Mouse (Mus musculus): ENCODE results near the gene Slc36a3. TPM values are rescaled to one million over a fixed set of nuclear protein-coding genes. Genes with fewer than 3 reads are reported as not detected.

Gene Slc36a3
- polyA plus RNA-seq, 1 experiment from 2014 or later = not detected

DNA sequence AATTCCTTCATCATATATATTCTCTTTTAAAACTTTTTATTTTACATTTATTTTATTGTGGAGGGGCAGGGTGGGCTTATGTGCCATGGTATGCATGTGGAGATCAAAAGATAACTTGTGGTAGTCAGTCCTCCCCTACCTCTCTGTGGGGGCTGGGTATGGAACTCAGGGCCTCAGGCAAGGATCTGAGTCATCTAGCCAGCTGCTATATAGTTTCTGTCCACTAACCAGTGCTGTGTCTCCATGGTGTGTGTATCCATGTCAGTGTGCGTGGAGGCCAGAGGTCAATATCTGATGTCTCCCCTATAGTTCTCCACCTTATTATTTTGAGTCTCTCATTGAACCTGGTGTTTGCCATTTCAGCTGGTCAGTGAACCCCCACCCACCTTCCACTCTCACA is 17.1 kb downstream of the Slc36a3 start:
- Histone ChIP-seq H3K4me1 (ENCODE audit: control insufficient read depth, insufficient read depth, low read length) (no peaks in the 10 kb centered on the region), H3K9ac (ENCODE audit: low read length) (no peak overlapping the region), H3K27ac (ENCODE audit: low read depth, low read length) (no peak overlapping the region), H3K27me3 (ENCODE audit: control insufficient read depth, insufficient read depth, low read length) (no peaks in the 10 kb centered on the region), H3K9me3 (ENCODE audit: control insufficient read depth, low read length) (no peaks in the 10 kb centered on the region), H3K4me2 (no peak overlapping the region), H3K4me3 (ENCODE audit: low read depth, low read length) (no peak overlapping the region), H3K36me3 (ENCODE audit: control insufficient read depth, insufficient read depth, low read length) (no peaks in the 10 kb centered on the region)
- 96% methylated on average over 1 of the region's 1 CpGs for WGBS
- ATAC-seq (ENCODE audit: low FRiP score) = no peak
- DNase-seq (ENCODE audit: low spot score, missing footprints) = no peak

DNA sequence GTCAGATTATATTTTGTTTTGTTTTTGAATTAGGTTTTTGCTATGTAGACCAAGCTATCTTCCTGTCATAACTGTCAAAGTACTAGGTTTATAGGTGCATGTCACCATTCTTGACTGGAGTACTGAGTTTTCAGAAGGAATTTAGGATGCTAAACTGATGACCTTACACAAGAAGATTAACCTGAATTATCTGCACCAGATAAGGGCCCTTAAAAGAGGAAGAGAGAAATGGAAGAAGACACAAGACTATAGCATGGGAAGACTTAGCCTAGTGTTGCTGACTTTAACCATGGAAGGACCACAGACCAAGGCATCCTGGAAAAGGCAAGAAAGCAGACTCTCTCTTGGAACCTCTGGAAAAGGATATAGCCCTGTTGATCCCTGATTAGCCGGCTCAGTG is 18.3 kb downstream of the Slc36a3 start:
- DNase-seq (ENCODE audit: low spot score, missing footprints) (no peak), ATAC-seq (ENCODE audit: low FRiP score) (no peak)
- Histone ChIP-seq H3K9ac (ENCODE audit: low read length) (no peak overlapping the region), H3K27me3 (ENCODE audit: control insufficient read depth, insufficient read depth, low read length) (no peaks in the 10 kb centered on the region), H3K27ac (ENCODE audit: low read depth, low read length) (no peak overlapping the region), H3K9me3 (ENCODE audit: control insufficient read depth, low read length) (no peaks in the 10 kb centered on the region), H3K4me1 (ENCODE audit: control insufficient read depth, insufficient read depth, low read length) (no peaks in the 10 kb centered on the region), H3K4me2 (no peak overlapping the region), H3K4me3 (ENCODE audit: low read depth, low read length) (no peak overlapping the region), H3K36me3 (ENCODE audit: control insufficient read depth, insufficient read depth, low read length) (no peaks in the 10 kb centered on the region)
- WGBS = 82% methylated on average over 1 of the region's 1 CpGs

DNA sequence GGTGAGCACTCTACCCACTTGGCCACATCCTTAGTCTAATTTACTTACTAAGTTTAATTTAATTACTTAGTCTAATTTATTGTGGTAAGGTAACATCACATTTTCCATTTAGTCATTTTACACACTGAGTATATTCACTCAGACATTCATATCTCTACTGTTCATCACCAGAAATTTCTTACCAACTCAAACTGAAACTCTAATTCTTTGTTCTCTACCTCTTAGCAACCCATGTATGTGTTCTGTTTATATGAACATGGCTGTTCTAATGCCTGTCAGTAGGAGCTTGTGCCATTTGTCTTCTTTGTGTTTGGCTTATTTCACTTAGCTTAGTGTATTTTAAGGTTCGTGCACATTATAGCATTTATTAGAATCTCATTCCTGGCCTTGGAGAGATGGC is 19.6 kb downstream of the Slc36a3 start:
- no peaks in the 10 kb centered on the region for H3K4me1 ChIP-seq (ENCODE audit: control insufficient read depth, insufficient read depth, low read length)
- ATAC-seq (ENCODE audit: low FRiP score) = no peak
- no peak overlapping the region for H3K4me3 ChIP-seq (ENCODE audit: low read depth, low read length)
- no peak overlapping the region for H3K27ac ChIP-seq (ENCODE audit: low read depth, low read length)
- no peak overlapping the region for H3K4me2 ChIP-seq
- H3K9me3 ChIP-seq (ENCODE audit: control insufficient read depth, low read length) = no peaks in the 10 kb centered on the region
- no peaks in the 10 kb centered on the region for H3K36me3 ChIP-seq (ENCODE audit: control insufficient read depth, insufficient read depth, low read length)
- no peaks in the 10 kb centered on the region for H3K27me3 ChIP-seq (ENCODE audit: control insufficient read depth, insufficient read depth, low read length)
- DNase-seq (ENCODE audit: low spot score, missing footprints) = no peak
- WGBS = 90% methylated on average over 1 of the region's 1 CpGs
- no peak overlapping the region for H3K9ac ChIP-seq (ENCODE audit: low read length)

DNA sequence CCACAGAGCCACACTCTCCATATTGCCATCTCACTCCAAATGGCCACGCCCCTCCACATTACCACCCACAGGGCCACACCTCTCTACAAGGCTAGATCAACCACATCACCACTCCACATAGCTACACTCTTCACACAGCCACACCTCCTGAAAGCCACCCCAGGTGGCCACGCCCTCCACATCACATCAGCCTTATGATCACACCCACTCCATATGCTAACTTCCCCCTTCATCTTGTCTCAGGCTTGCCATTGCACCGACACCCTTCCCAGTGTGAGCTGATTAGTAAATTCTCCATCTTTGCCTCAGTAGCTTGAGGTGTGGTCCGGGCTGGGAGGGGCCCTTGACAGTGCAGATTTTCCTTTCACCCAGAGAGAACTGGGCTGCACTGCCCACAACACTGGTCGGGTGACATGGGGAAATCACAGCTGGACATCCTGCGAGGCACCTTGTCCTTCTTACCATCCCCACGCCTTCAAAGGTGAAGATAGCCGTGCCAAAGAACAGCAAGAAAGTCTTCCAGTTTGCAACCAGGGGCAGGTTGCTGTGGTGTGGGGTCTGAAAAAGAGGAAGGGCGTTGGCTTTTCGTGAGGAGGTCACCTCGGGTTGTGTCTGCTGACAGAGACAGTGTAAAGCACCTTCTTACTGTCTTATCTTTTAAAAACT is 20.3 kb downstream of the Slc36a3 start:
- Histone ChIP-seq H3K9me3 (ENCODE audit: control insufficient read depth, low read length) (no peaks in the 10 kb centered on the region), H3K4me1 (ENCODE audit: control insufficient read depth, insufficient read depth, low read length) (no peaks in the 10 kb centered on the region), H3K4me2 (no peak overlapping the region), H3K27ac (ENCODE audit: low read depth, low read length) (no peak overlapping the region), H3K4me3 (ENCODE audit: low read depth, low read length) (no peak overlapping the region), H3K27me3 (ENCODE audit: control insufficient read depth, insufficient read depth, low read length) (no peaks in the 10 kb centered on the region), H3K36me3 (ENCODE audit: control insufficient read depth, insufficient read depth, low read length) (no peaks in the 10 kb centered on the region), H3K9ac (ENCODE audit: low read length) (no peak overlapping the region)
- 91% methylated on average over 11 of the region's 11 CpGs for WGBS
- ATAC-seq (ENCODE audit: low FRiP score) (no peak), DNase-seq (ENCODE audit: low spot score, missing footprints) (no peak)

DNA sequence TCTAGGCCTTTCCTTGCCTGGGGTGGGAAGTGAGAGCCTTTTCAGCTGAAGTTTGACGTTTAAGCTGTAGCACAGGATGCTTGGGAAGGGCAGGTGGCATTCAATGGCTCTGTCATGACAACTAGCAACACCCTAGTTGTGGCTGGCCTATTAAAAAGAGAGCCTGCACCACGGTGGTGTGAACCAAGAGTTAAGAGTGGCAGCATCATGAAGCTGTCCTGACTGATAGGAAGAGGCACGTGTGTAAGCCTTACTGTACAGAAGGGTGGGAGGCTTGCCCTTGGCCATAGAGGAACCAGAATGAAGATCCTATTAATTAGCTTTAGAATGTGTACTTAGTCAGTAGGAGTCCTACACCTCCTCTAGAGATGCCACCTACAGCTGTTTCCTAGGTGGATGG is 23.1 kb downstream of the Slc36a3 start:
- no peaks in the 10 kb centered on the region for H3K36me3 ChIP-seq (ENCODE audit: control insufficient read depth, insufficient read depth, low read length)
- no peaks in the 10 kb centered on the region for H3K27me3 ChIP-seq (ENCODE audit: control insufficient read depth, insufficient read depth, low read length)
- H3K4me2 ChIP-seq = no peak overlapping the region
- no peak overlapping the region for H3K27ac ChIP-seq (ENCODE audit: low read depth, low read length)
- ATAC-seq (ENCODE audit: low FRiP score) (no peak), DNase-seq (ENCODE audit: low spot score, missing footprints) (no peak)
- no peak overlapping the region for H3K4me3 ChIP-seq (ENCODE audit: low read depth, low read length)
- no peaks in the 10 kb centered on the region for H3K4me1 ChIP-seq (ENCODE audit: control insufficient read depth, insufficient read depth, low read length)
- H3K9me3 ChIP-seq (ENCODE audit: control insufficient read depth, low read length) = no peaks in the 10 kb centered on the region
- WGBS = 82% methylated on average over 3 of the region's 3 CpGs
- no peak overlapping the region for H3K9ac ChIP-seq (ENCODE audit: low read length)

DNA sequence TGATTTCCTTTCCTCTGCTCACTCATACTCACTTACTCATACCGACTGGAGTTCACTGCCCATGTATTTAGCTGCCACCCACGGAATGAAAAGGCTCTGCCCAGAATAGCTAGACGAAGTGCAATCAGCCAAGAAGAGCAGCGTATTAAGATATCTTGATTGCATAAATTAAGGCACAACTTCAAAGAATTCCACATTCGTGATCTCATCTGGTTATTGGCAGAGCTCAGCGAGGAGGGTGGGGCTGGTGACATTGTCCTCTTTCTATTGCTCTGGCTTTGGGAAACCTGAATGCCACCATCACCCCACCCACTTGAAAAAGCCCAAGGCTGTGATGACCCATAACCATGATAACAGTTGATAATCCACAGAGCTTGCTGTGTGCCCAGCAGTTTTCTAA is 23.6 kb downstream of the Slc36a3 start:
- H3K4me2 ChIP-seq = no peak overlapping the region
- no peaks in the 10 kb centered on the region for H3K4me1 ChIP-seq (ENCODE audit: control insufficient read depth, insufficient read depth, low read length)
- no peak overlapping the region for H3K9ac ChIP-seq (ENCODE audit: low read length)
- H3K36me3 ChIP-seq (ENCODE audit: control insufficient read depth, insufficient read depth, low read length) = no peaks in the 10 kb centered on the region
- no peak overlapping the region for H3K4me3 ChIP-seq (ENCODE audit: low read depth, low read length)
- no peak overlapping the region for H3K27ac ChIP-seq (ENCODE audit: low read depth, low read length)
- 77% methylated on average over 6 of the region's 6 CpGs for WGBS
- no peak for DNase-seq (ENCODE audit: low spot score, missing footprints)
- ATAC-seq (ENCODE audit: low FRiP score) = no peak
- H3K27me3 ChIP-seq (ENCODE audit: control insufficient read depth, insufficient read depth, low read length) = no peaks in the 10 kb centered on the region
- H3K9me3 ChIP-seq (ENCODE audit: control insufficient read depth, low read length) = no peaks in the 10 kb centered on the region

DNA sequence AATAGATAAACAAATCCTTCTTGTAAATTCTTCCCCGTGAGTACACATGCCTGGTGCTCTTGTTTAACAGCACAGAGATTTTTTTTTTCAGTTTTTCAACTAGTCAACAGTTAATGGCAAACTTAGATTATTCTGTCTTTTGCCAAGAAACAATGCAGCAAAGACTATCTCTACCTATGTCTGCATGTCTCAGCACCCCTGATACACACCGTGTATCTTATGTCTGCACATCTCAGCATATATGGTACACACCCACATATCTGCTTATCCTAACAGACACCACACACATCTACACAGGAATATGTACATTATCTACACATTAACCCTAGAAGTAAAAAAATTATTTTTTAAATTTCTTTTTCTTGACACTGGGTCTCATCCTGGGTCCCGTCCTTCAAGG is 24.8 kb downstream of the Slc36a3 start:
- Histone ChIP-seq H3K27me3 (ENCODE audit: control insufficient read depth, insufficient read depth, low read length) (no peaks in the 10 kb centered on the region), H3K36me3 (ENCODE audit: control insufficient read depth, insufficient read depth, low read length) (no peaks in the 10 kb centered on the region), H3K9ac (ENCODE audit: low read length) (no peak overlapping the region), H3K27ac (ENCODE audit: low read depth, low read length) (no peak overlapping the region), H3K4me3 (ENCODE audit: low read depth, low read length) (no peak overlapping the region), H3K9me3 (ENCODE audit: control insufficient read depth, low read length) (no peaks in the 10 kb centered on the region), H3K4me2 (no peak overlapping the region), H3K4me1 (ENCODE audit: control insufficient read depth, insufficient read depth, low read length) (no peaks in the 10 kb centered on the region)
- ATAC-seq (ENCODE audit: low FRiP score) (no peak), DNase-seq (ENCODE audit: low spot score, missing footprints) (no peak)
- WGBS = 87% methylated on average over 3 of the region's 3 CpGs

DNA sequence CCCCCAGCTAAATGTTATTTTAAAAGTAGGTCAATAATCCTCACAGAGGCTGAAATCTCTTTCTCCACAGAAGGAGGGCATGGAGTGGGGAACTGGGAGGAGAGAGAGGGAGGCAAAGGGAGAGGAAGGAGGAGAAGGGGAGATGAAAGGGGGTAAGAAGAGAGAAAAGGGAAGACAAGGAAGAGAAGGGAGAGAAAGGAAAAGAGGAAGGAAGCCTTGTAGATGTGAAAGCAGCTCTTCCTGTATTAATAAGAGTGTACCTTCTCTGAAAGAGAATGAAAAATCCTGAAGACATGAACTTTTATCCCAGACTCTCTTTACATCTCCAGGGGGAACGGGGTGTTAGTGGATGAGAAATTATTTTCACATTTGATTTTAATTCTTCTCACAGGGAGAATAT is 30.1 kb downstream of the Slc36a3 start:
- ATAC-seq (ENCODE audit: low FRiP score) (no peak), DNase-seq (ENCODE audit: low spot score, missing footprints) (no peak)
- Histone ChIP-seq H3K4me1 (ENCODE audit: control insufficient read depth, insufficient read depth, low read length) (no peaks in the 10 kb centered on the region), H3K27ac (ENCODE audit: low read depth, low read length) (no peak overlapping the region), H3K9me3 (ENCODE audit: control insufficient read depth, low read length) (no peaks in the 10 kb centered on the region), H3K9ac (ENCODE audit: low read length) (no peak overlapping the region), H3K27me3 (ENCODE audit: control insufficient read depth, insufficient read depth, low read length) (no peaks in the 10 kb centered on the region), H3K36me3 (ENCODE audit: control insufficient read depth, insufficient read depth, low read length) (no peaks in the 10 kb centered on the region), H3K4me3 (ENCODE audit: low read depth, low read length) (no peak overlapping the region), H3K4me2 (no peak overlapping the region)
- 93% methylated on average over 1 of the region's 1 CpGs for WGBS

DNA sequence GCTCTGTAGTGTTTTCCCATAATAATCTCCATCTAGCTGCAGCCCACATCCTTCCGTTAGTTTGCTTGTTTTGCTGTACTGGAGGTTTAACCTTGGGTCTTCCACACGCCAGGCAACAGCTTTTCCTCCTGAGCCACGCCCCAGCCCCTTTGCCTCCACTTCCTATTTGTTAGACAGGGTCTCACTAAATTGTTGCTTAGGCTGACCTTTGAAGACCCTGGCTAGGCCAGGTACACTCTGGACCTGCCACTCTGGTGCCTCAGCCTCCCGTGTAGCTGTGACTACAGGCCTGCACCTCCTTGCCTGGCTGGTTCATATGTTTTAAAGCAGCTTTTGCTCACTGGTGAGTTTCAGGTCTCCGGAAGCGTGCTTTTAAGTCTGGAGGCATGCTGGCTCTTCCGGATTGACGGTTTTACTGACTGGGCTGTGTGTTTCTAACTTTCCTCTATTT is 30.7 kb downstream of the Slc36a3 start:
- Histone ChIP-seq H3K4me3 (ENCODE audit: low read depth, low read length) (no peak overlapping the region), H3K4me1 (ENCODE audit: control insufficient read depth, insufficient read depth, low read length) (no peaks in the 10 kb centered on the region), H3K4me2 (no peak overlapping the region), H3K9ac (ENCODE audit: low read length) (no peak overlapping the region), H3K9me3 (ENCODE audit: control insufficient read depth, low read length) (no peaks in the 10 kb centered on the region), H3K36me3 (ENCODE audit: control insufficient read depth, insufficient read depth, low read length) (no peaks in the 10 kb centered on the region), H3K27me3 (ENCODE audit: control insufficient read depth, insufficient read depth, low read length) (no peaks in the 10 kb centered on the region), H3K27ac (ENCODE audit: low read depth, low read length) (no peak overlapping the region)
- DNase-seq (ENCODE audit: low spot score, missing footprints) (no peak), ATAC-seq (ENCODE audit: low FRiP score) (no peak)
- 86% methylated on average over 8 of the region's 8 CpGs for WGBS
